Mouse (Mus musculus) adrenal gland, postnatal 36 days (tissue): ENCODE measurements around the gene Hjurp. TPM values are rescaled to one million over a fixed set of nuclear protein-coding genes. Genes with fewer than 3 reads are reported as not detected.

Source experiments
- DNase-seq, 2 experiments: peaks; one replicate each; pipeline ENCODE4 v3.0.0; 2021; ENCODE audit warnings: mixed read lengths in 1 of 2
- long read RNA-seq, 2 experiments: library from polyadenylated mRNA; stranded (forward); transcript quantifications; one replicate each; pipeline ENCODE4 v2.0.0; 2021; ENCODE audit warnings: borderline sequencing depth in 2 of 2
- total RNA-seq, 2 experiments: library from RNA; stranded (reverse); gene quantifications; 2 replicates each; pipeline ENCODE4 v1.2.3; 2021

The Hjurp gene
- 10 to 100 TPM; 31.0 to 35.9 TPM for total RNA-seq
- long read RNA-seq, experiment 1, full-length matches to known transcripts, result 2 of 7 reads
- long read RNA-seq, experiment 1, partial matches to known transcripts, result 3 of 7 reads
- long read RNA-seq, experiment 1, other reads (novel, unspliced or antisense), result 2 of 7 reads
- long read RNA-seq, experiment 2, full-length matches to known transcripts, result 3 of 4 reads
- long read RNA-seq, experiment 2, partial matches to known transcripts, result 0 of 4 reads
- long read RNA-seq, experiment 2, other reads (novel, unspliced or antisense), result 1 of 4 reads

DNA sequence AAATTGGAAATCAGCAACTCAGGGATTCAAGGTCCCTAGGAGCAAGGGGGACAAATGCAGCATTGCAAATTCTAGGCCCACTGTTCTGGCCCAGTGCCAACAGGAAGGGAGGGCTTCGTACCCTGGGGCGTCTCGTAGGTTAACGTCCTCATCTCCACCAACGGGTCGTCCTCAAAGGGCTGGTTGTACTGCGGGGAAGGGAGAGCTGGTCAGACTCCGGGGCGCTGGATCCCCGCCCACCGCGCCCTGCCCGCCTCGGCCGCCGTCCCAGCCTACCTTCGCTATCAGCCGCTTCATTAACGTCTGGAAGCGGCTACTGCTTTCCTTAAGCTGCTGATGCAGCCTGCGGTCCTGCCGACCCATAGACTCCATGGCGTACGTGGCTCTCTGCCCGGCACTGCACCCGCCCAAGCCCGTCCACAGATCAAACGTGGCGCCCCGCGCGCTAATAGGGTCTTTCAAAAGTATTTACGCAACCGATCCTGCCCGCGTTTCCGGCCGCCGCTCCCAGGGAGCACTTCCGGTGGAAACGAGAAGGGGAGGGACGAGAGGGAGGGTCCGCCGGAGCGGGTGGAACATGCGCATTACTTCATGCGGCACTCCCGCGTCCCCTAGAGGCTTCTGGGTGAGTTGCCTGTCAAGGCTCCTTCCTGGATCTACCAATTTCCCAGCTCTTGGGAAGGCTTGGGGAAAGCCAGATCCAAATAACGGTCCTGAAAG is at the start of gene Hjurp, which contains the start of gene Trpm8:
Gene Hjurp, minus strand, starts transcription at position 536 of the 720 bp plus-strand sequence.
Gene Trpm8, plus strand, starts transcription at position 564 of the 720 bp plus-strand sequence.
- peak; percentile 100 for DNase-seq

DNA sequence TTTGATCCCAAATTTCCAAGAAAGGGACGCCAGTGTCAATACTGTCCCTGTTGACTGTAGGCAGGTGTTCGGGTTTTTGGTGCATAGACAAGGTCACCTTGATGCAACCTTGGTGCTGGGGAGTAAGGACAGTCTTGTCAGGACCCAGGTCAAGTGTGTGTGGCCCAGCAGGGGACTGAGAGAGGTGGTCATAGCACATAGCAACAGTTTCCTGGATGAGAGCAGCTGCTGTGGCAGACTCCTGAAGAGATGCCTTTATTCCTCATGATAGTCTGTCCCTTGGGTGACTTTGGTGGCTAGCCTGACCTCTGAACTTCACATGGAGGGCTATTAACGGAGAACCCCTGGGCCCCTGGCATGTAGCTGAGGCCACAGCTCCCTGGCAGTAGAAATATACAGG is 45.7 kb upstream of the Hjurp start:
- DNase-seq, result no peak

DNA sequence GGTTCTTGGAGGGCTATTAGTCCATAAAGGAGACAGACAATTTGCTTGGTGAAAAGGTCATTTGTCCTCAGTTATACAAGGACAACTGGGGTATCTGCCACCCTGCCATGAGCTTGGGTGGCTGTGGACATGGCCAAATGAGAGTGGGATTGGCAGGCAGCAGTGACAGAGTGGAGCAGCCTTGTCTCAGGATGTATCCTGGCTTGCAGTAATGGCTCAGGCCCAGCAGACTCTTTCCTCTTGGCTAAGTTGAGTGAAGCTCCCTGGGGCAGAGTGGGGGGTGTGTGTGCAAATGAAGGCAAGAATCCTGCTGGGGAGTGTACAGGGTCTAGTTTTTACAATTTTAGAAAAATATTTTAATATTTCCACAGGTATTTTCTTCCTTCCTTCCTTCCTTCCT is 44.7 kb upstream of the Hjurp start:
- no peak for DNase-seq

DNA sequence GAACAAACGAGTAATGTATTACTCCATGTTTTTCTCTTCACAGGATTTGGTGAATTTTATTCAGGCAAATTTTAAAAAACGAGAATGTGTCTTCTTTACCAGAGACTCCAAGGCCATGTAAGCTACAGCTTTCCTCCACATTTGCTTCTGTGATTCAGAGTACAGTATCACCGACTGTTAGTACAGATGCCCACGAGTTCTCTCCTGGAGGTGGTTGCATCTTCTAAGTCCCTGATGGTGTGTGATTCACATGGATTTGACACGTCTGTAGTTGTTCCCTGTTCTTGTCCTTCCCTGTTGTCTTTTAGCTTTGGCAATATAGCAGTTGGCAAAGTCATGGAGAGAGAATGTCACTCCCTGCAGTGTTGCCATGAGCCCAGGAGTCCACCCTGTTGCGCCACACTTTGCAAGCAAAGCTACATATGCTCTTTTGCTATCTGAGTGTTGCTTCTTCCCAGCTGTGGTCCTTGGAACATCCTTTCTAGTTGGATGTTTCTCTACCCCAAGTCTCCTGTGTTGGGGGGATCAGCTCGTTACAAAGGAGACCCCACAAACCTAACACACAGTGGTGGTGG is 43.5 kb upstream of the Hjurp start:
- DNase-seq, result peak; percentile 42 to 55

DNA sequence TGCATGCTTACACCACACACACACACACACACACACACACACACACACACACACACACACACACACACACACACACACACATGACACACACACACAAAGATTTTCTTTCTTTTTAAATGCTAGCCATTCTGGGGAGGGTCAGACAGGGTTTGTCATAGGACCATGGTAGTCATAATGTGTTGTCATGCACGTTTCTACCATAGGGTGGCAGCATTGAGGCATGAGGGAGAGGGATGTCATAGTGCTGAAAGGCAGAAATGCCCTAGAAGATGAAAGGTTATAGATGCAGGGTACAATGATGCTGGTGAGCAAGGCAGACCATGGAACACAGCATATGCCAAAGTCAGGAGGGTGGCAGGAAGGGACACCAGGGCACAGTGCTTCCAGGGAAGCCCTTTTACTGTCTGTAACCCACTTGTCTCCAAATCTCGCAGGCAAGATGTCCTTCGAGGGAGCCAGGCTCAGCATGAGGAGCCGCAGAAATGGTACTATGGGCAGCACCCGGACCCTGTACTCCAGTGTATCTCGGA is 41.2 kb upstream of the Hjurp start:
- DNase-seq, result peak; percentile 61 to 68

DNA sequence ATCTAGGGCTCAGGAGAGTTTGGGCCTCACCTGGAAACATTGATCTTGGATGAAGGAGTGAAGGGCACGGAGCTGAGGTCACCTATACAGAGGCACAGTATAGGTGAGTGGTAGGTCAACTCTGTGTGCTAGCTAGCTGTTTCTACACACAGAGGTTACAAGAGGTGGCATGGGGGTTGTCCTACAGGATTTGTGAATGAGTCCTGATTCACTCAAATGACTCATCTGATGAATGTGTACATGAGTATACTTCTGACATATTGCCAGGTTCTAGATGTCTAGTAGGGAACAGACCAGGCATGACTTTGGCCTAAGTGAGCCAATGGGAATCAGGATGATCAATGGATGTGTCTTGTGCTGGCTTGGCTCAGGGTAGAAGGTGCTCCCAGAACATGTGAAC is 39.8 kb upstream of the Hjurp start:
- DNase-seq, result peak in 1 of 2 experiments; percentile 10

DNA sequence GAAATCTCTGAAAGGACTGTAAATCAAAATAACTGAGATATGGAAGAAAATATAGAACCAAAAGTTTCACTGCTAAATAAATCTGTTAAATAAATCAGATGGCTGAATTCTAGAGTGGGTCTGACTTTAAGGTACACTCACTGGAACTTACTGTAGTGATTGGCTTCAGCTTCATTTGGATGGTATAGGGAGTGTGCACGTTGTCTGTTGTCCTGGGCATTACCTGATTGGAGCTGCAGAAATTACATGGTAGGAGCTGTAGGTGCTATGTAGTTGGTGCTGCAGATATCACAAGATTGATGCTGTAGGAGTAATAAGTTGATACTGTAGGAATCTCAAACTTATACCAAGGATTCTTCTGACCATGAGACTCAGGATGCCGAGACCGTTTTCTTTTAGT is 32.9 kb upstream of the Hjurp start:
- no peak for DNase-seq

DNA sequence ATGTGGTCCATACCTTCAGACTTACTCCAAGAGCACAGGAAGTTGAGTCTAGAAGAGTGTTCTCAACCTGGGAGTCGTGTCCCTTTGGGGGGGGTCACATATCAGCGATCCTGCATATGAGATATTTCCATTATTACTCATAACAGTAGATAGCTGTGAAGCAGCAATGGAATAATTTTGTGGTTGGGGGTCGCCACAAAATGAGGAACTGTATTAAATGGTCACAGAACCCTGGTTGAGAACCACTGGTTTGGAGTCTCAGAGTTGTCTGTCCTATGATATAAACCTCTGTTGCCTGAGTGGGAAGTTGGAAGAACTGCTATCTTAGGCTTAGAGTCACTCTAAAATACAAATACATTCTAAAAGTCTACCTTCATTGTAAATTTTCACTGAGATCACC is 32.5 kb upstream of the Hjurp start:
- DNase-seq, result no peak

DNA sequence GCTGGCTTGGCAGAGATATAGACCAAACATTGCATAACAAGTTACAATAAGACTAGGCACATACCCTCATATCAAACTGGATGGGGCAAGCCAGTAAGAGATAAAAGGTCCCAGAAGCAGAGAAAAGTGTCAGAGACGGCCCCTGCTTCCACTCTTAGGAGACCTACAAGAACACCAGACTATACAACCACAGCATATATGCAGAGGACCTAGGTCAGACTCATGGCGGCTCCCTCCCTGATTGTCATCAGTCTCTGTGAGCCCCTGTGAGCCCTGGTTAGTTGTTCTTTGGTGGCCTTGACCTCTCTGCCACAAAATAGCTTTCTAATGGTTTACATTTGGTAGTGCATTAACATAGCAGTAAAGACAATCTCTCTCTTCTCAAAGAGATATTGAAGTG is 31.6 kb upstream of the Hjurp start:
- DNase-seq, result no peak

DNA sequence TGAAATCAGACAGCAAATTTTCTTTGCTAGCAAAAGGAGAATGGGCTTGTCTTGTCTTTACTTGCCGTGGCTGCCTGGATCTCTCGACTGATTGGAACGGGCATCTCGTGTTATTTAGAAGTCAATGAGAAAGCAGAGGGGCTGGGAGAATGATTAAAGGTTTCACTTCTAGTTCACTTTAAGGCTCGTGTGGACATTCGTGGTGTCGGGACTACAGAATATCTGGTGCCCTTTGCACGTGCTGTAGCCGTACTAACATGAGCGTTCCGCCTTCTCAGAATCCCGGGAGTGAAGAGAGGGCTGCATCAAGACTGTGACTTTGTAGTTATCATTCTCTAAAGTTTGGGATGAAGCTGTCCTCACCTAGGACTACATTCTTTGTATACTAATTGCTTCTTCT is 29.7 kb upstream of the Hjurp start:
- DNase-seq, result no peak

DNA sequence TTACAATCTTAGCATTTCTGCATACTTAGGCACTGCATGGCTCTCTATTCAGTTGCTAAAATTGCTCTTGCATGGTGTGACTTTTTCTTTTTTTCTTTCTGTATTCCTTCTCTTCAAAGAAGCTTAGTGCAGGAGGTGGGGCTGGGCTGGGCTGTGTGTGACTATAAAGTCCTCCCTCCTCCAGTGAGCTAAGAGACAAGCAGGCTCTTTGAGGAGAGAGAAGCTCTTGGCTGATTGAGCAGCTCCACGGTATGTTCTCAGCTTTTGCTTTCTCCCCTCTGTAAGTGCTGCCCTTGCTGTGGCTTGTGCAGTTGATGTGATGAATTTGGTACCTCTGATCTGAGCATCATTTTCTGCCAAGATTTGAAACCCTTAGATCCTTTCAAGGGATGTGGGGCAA is 29.1 kb upstream of the Hjurp start:
- no peak for DNase-seq

DNA sequence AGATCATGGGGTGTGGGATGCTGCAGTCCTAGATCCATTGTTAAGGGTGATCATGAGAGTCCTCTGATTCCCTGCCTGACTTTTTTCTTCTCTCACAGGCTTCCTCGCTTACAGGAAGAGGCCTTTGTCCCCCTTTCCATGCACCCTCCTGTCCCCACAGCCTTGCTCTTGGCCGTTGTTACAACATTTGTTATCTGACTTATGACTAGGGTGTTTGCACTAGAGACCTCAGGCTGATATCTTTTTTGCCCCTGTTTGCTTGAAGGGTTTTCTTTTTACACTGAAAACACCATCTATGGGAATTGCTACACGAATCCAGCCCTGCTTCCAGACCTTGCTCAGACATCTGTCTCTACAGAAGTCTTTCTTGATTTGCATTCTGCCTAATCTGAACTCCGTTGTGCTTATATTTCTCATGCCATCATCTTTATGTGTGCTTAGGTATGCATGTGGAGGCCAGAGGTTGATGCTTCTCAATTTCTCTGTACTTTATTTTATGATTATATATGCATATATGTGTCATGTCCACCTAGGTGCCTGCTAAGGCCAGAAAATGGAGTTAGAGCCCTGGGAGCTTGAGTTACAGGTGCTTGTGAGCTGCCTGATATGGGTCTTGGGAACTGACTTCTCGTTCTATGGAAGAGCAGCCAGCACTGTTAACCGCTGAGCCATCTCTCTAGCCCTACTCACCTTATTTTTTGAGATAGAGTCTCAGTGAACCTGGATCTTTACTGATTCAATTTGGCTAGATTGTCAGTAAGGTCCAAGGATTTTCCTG is 27.8 kb upstream of the Hjurp start:
- DNase-seq, result no peak

DNA sequence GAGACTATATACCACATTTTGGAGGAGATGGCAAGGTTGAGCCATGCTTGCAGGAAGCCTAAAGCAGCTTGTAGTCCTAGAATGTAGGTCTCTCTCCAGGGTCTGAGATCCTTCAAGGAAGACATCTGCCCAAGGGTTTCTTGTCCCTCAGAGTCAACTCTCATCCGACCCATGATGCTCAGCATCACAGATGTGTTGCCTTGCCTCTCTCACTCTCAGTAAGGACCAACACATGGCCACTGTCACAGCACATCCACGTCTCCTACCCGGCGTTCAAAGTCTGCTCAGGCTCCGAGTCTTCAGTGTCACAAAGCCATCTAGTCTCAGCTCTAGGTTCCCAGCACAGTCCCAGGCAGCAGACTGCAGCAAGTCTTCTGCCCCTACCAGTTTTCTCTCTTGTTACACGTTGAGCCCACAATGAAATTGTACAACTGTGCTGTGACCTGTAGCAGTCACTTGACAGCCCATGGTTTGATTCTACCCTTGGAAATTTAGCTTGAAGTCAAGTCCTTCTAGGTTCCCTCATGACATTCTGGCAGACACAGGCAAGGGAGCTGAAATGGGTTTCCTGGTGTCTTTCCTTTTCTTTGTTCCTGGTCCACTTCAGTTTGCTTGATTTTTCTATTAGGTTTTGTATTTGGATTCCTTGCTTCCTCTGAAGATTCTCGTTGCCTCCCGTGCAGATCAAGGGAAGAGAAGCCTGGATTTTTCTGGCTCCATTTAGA is 27.0 kb upstream of the Hjurp start:
- DNase-seq, result no peak

DNA sequence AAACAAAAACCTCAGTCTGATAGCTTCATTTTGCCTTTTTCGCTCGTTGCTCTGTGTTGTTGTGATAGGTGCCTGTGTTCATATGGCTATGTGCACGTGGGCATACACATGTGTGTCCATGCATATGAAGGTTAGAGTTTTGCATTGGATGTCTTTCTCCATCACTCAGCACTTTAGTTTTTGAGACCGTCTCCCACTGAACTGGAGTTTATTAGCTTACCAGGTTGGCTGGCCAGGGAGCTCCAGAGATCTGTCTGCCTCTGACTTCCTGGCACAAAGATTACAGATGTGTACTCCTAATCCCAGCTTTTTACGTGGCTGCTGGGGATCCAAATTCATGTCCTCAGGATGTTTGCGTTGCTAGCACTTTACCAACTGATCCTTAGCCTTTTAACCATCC is 26.3 kb upstream of the Hjurp start:
- DNase-seq, result no peak

DNA sequence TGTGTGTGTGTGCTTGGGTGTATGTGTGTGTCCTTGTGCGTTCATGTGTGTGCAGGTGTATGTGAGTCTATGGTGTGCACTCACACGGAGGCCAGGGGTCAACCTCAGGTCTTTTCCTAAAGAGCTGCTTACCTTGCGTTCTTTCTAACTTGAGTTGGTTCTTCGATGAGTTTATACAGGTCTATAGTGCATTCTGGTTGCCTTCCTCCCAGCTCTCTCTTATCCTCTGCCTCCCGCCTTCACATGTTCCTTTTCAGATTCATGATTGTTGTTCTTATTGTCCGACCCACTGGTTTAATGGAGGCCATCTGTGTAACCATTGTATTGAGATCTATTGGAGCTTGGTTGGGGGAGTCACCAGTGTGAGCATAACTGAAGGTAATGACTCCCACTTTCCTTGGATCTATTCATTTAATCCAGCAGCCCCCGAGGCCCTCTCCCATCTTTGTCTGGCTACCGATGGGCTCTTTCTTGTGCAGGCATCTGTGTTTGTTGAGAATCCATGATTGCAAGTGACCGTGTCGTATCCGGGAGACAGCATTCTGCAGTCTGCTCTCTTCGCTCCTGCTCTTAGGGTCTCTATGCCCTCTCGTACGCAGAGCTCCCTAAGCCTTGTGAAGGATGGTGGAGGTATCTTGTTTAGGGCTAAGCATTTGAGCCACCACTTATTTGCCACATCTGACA is 24.8 kb upstream of the Hjurp start:
- DNase-seq, result no peak

DNA sequence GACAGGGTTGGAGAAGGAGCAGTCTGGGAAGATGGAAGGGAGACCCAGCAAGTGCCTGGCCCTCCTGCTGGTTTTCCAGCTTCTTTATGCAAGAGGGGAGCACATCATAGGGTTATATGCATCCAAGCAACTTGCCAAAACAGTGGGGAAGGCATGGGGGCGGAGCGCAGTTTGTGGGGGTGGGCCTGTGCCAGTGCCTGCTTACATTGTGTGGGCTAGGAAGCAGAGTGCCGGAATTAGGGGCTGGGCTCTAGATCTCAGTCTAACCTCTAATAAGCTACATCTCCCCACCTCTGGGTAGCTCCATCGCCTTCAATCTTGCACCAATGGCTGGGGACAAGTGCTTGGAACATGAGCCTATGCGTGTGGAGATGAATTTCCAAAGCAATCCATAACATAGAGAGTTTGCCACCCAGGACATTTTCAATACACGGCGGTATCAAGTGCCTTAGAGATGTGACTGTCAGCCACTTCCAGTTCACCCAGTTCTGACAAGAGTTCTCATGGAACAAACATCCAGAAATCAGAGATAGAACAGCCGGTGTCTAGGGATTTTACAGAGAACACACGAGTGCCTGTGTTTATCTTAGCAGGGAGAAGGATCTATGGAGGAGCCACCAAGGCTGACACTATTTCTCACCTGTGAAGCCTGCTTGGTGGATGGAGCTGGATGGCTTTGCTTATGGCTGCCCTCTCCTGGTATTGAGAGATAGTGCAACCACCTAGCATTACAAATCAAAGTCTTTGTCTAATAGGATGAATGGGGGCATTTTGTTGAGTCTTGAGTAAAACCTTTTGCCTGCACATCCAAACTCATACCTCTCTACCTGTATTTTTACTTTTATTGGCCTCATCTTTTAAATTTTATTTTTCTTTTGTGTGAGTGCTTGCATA is 23.9 kb upstream of the Hjurp start:
- DNase-seq, result no peak

DNA sequence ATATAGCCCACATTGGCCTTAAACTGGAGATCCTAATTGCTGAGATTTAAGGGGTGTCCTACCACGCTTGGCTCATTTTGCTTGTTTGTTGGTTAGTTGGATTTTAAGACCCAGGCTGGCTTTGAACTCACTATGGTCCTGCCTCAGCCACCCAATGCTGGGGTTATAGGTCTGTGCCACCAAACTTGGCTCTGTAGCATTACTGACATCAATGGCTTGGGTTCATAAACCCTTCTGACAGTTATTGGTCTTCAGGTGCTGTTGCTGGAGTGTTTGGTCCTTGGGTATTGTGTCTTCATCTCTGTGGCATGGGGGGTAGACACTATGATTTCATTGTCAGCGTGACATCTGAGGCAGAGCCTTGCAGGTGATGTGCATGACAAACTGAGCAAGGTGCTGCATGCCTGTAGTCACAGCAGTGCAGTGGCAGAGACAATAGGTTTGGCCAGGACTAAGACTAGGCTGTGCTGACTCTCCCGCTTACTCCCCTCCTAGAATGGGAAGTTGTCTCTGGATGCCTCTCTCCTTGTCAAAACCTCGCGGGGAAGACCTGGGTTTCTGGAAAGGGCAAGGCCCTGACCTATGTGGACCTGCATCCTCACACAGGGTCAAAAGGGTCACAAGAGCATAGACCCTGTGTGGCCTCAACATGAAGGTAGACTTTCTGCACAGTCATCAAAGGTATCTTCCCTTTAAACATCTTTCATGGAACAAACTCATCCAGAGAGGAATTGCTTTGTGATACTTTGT is 23.0 kb upstream of the Hjurp start:
- DNase-seq, result no peak

DNA sequence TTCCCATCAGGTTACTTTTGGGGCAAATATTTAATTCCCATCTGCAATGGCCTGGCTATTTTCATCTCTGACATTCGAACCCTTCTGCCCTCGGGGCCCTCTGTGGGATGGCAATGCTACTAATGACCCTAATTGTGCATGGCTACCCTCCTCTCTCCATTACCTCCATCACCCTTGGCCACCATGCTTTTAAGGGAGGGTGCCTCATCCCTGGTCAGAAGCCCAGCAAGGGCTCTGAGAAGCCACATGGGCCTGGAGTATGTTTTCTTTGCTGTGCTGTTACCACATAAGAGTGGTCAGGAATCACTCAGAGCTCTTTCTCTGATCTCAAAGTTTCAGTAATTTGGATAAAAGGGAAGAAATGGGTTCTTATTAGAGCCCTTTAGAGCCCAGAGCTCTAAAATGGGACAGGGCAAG is 22.1 kb upstream of the Hjurp start:
- DNase-seq, result no peak
